Mouse (Mus musculus) CH12.LX (cell line): ENCODE measurements around the gene Dct. TPM values are rescaled to one million over a fixed set of nuclear protein-coding genes. Genes with fewer than 3 reads are reported as not detected.
A peak's percentile ranks its signal among the peaks of the same experiment; 100 is the strongest.

Experiments
- DNase-seq: peaks from one replicate; pipeline ENCODE4 v3.0.0-alpha.2; 2013; ENCODE audit errors: extremely low read depth
- H3K27ac ChIP-seq: 2 replicates; pipeline ENCODE4 v1.5.1; 2012; ENCODE audit warnings: low read depth, mild to moderate bottlenecking, control low read depth, moderate library complexity; ENCODE audit not compliant: insufficient read depth
- H3K27me3 ChIP-seq: replicated peaks from 2 replicates; pipeline ENCODE3; 2012; ENCODE audit warnings: inconsistent platforms
- H3K36me3 ChIP-seq, 2 experiments: replicated peaks in 1 of 2; 2 replicates each; pipeline versions ENCODE3 to v1.6.1; 2012; ENCODE audit warnings: inconsistent platforms in 1 of 2, low read length in 1 of 2, mild to moderate bottlenecking in 1 of 2, mixed read lengths in 1 of 2, moderate library complexity in 1 of 2; ENCODE audit not compliant: control insufficient read depth in 1 of 2, insufficient read depth in 1 of 2
- H3K4me1 ChIP-seq, 2 experiments: 2 replicates each; pipeline ENCODE4 v1.6.1; 2012; ENCODE audit warnings: inconsistent platforms in 1 of 2, moderate library complexity in 1 of 2; ENCODE audit not compliant: insufficient read depth in 2 of 2, control insufficient read depth in 1 of 2
- H3K4me2 ChIP-seq: 2 replicates; pipeline ENCODE4 v1.6.1; 2012; ENCODE audit warnings: low read depth, mild to moderate bottlenecking, control low read depth; ENCODE audit not compliant: poor library complexity, insufficient read depth, severe bottlenecking
- H3K4me3 ChIP-seq, 3 experiments: fragments of 150-350 bp in 1 of 3; sonication (generic) in 1 of 3; replicated peaks in 1 of 3; 2 replicates each; pipeline versions ENCODE3 to v1.5.1; 2011 to 2012; ENCODE audit warnings: low read depth in 2 of 3, low read length in 2 of 3, mild to moderate bottlenecking in 2 of 3, moderate library complexity in 2 of 3, control low read depth in 1 of 3, improper control_type of control experiment in 1 of 3, inconsistent platforms in 1 of 3, mixed read lengths in 1 of 3; ENCODE audit not compliant: poor library complexity in 1 of 3
- H3K79me2 ChIP-seq: replicated peaks from 2 replicates; pipeline ENCODE4 v1.6.1; 2012; ENCODE audit warnings: mild to moderate bottlenecking, moderate library complexity; ENCODE audit not compliant: control insufficient read depth, poor library complexity, insufficient read depth, severe bottlenecking; ENCODE audit errors: extremely low read depth
- H3K9ac ChIP-seq: 2 replicates; pipeline ENCODE4 v1.6.1; 2012; ENCODE audit warnings: low read depth, mild to moderate bottlenecking, control low read depth, moderate library complexity; ENCODE audit not compliant: insufficient read depth
- H3K9me3 ChIP-seq: replicated peaks from 2 replicates; pipeline ENCODE3; 2012; ENCODE audit warnings: low read length, inconsistent platforms, mixed read lengths
- CHD2 ChIP-seq: IDR thresholded peaks from 2 replicates; pipeline ENCODE4 v1.6.1; 2011; ENCODE audit warnings: low read length, improper control_type of control experiment
- CTCF ChIP-seq, 2 experiments: IDR thresholded peaks in 1 of 2; conservative IDR thresholded peaks in 1 of 2; 2 replicates each; pipeline ENCODE4 v1.5.1; 2011 to 2012; ENCODE audit warnings: low read depth in 2 of 2, low read length in 2 of 2, improper control_type of control experiment in 1 of 2, inconsistent platforms in 1 of 2, mild to moderate bottlenecking in 1 of 2, moderate library complexity in 1 of 2
- E2F4 ChIP-seq: IDR thresholded peaks from 2 replicates; pipeline ENCODE4 v1.6.1; 2011; ENCODE audit warnings: low read depth, low read length, improper control_type of control experiment; ENCODE audit not compliant: insufficient replicate concordance
- HCFC1 ChIP-seq: IDR thresholded peaks from 2 replicates; pipeline ENCODE4 v1.6.1; 2012; ENCODE audit warnings: low read depth, mild to moderate bottlenecking, inconsistent platforms, low read length, improper control_type of control experiment
- JUN ChIP-seq: IDR thresholded peaks from 2 replicates; pipeline ENCODE4 v1.6.1; 2011; ENCODE audit warnings: low read depth, mild to moderate bottlenecking, low read length, improper control_type of control experiment, moderate library complexity; ENCODE audit not compliant: insufficient read depth
- JUND ChIP-seq: conservative IDR thresholded peaks from 2 replicates; pipeline ENCODE4 v1.6.1; 2011; ENCODE audit warnings: low read depth, low read length, improper control_type of control experiment
- MXI1 ChIP-seq: IDR thresholded peaks from 2 replicates; pipeline ENCODE4 v1.6.1; 2011; ENCODE audit warnings: mild to moderate bottlenecking, low read depth, low read length, improper control_type of control experiment
- MYC ChIP-seq: IDR thresholded peaks from 2 replicates; pipeline ENCODE4 v1.6.1; 2011; ENCODE audit warnings: low read depth, mild to moderate bottlenecking, improper control_type of control experiment, low read length
- NRF1 ChIP-seq: IDR thresholded peaks from 2 replicates; pipeline ENCODE4 v1.6.1; 2014; ENCODE audit warnings: low read depth, mild to moderate bottlenecking, inconsistent platforms, low read length, improper control_type of control experiment, moderate library complexity
- RAD21 ChIP-seq: IDR thresholded peaks from 2 replicates; pipeline ENCODE4 v1.6.1; 2011; ENCODE audit warnings: low read depth, mild to moderate bottlenecking, low read length, improper control_type of control experiment, moderate library complexity
- SIN3A ChIP-seq: IDR thresholded peaks from 2 replicates; pipeline ENCODE4 v1.6.1; 2012; ENCODE audit warnings: low read length, improper control_type of control experiment, inconsistent platforms
- SMC3 ChIP-seq: IDR thresholded peaks from 2 replicates; pipeline ENCODE4 v1.6.1; 2011; ENCODE audit warnings: low read depth, low read length, improper control_type of control experiment
- TBP ChIP-seq: conservative IDR thresholded peaks from 2 replicates; pipeline ENCODE4 v1.6.1; 2011; ENCODE audit warnings: low read depth, low read length, improper control_type of control experiment
- TCF12 ChIP-seq: IDR thresholded peaks from 2 replicates; pipeline ENCODE4 v1.6.1; 2014; ENCODE audit warnings: low read depth, mild to moderate bottlenecking, inconsistent platforms, low read length, improper control_type of control experiment
- ZNF384 ChIP-seq: IDR thresholded peaks from 2 replicates; pipeline ENCODE4 v1.6.1; 2012; ENCODE audit warnings: low read depth, low read length, improper control_type of control experiment, inconsistent platforms
- dilution Hi-C: fragments of 300-500 bp; cut with MboI; formaldehyde crosslinking; loops from 2 replicates; pipeline ENCODE4 v1.14.3; 2020; ENCODE audit warnings: low sequenced_read_pairs; ENCODE audit not compliant: extremely low pct_unique_long_range_greater_than_20kb, extremely low pct_ligation_motif_present
- in situ Hi-C: fragments of 300-500 bp; cut with MboI; formaldehyde crosslinking; loops from 3 replicates; pipeline ENCODE4 v1.14.3; 2019; ENCODE audit warnings: low sequenced_read_pairs, low pct_ligation_motif_present, low pct_unique_long_range_greater_than_20kb, mixed read lengths
- polyA plus RNA-seq: library from polyadenylated mRNA; unstranded; fragments of >175 nt; gene quantifications from 2 replicates; pipeline ENCODE4 v1.2.1, GENCODE M21; 2012; ENCODE audit warnings: low read depth; ENCODE audit not compliant: insufficient read length
- total RNA-seq, 2 experiments: library from RNA; depleted of rRNA; stranded (reverse); fragments of 300-350 nt in 1 of 2; fragments of >200 nt in 1 of 2; gene quantifications; 2 replicates each; pipeline ENCODE4 v1.2.3; 2012 to 2014

The Dct gene
- total and polyA plus RNA-seq, 3 experiments = 0.34 TPM; not detected in 2

GRCm38 (mm10) chr14:118040550-118041250, 11.3 kb downstream of the Dct start:
- H3K27me3 ChIP-seq = peaks cover 26% of the 10 kb centered on the region
- TF ChIP-seq ZNF384 = peak; percentile 91
- no peak for TF ChIP-seq JUND
- TF ChIP-seq SIN3A = no peak
- 0 out of 2 replicates have a peak, but pooled peaks have one; percentile 24 for TF ChIP-seq MXI1
- no peak for DNase-seq
- H3K4me3 ChIP-seq = no peak overlapping the region
- H3K79me2 ChIP-seq = no peaks in the 10 kb centered on the region
- H3K4me2 ChIP-seq = 0 out of 2 replicates have a peak overlapping the region, but pooled peaks have one; percentile 16
- no peak overlapping the region for H3K9ac ChIP-seq
- no peak overlapping the region for H3K27ac ChIP-seq
- H3K4me1 ChIP-seq = no peaks in the 10 kb centered on the region
- H3K9me3 ChIP-seq = no peaks in the 10 kb centered on the region
- no peaks in the 10 kb centered on the region for H3K36me3 ChIP-seq
- dilution Hi-C loops = no loop called here
- in situ Hi-C loops = no loop called here

GRCm38 (mm10) chr14:118039074-118039473, 13.0 kb downstream of the Dct start:
- no peaks in the 10 kb centered on the region for H3K79me2 ChIP-seq
- DNase-seq = no peak
- no peak for TF ChIP-seq NRF1
- TF ChIP-seq MXI1 = no peak
- TF ChIP-seq SMC3 = peak; percentile 65
- peak in 1 of 2 experiments; percentile 53; a peak in 2 of 4 replicates for TF ChIP-seq CTCF (conservative IDR thresholded peaks at IDR 0.05 in 1 of 2, IDR thresholded peaks at IDR 0.05 in 1 of 2; ENCODE audit: low read depth in 2 of 2, low read length in 2 of 2)
- TF ChIP-seq MYC = no peak
- no peak for TF ChIP-seq TBP
- TF ChIP-seq RAD21 = peak; percentile 50
- no peak for TF ChIP-seq JUND
- no peak for TF ChIP-seq JUN
- TF ChIP-seq CHD2 = no peak
- no peak for TF ChIP-seq HCFC1
- no peak for TF ChIP-seq TCF12
- no peak for TF ChIP-seq E2F4
- H3K27ac ChIP-seq = no peak overlapping the region
- H3K9ac ChIP-seq = no peak overlapping the region
- H3K4me1 ChIP-seq = no peaks in the 10 kb centered on the region
- dilution Hi-C loops = no loop called here
- no peak overlapping the region for H3K4me2 ChIP-seq
- no peaks in the 10 kb centered on the region for H3K9me3 ChIP-seq
- no peaks in the 10 kb centered on the region for H3K36me3 ChIP-seq
- peaks cover 18% of the 10 kb centered on the region for H3K27me3 ChIP-seq
- H3K4me3 ChIP-seq = no peak overlapping the region
- in situ Hi-C loops = loop anchor here (10.0 kb wide), 1 partner anchor 96 kb away; the partner anchor contains the start of genes Gpr180 and Tgds
